Mouse (Mus musculus) heart, adult 2 months (tissue): ENCODE results near the gene Pithd1.

Experiments
- CTCF ChIP-seq: fragments of 200-600 bp; IDR thresholded peaks from 2 replicates; pipeline ENCODE4 v1.8.1; 2022; ENCODE audit warnings: antibody characterized with exemption, mild to moderate bottlenecking, moderate library complexity
- POLR2A ChIP-seq: fragments of 200-500 bp; IDR thresholded peaks from 2 replicates; pipeline ENCODE4 v1.6.1; 2011; ENCODE audit warnings: mild to moderate bottlenecking, low read depth, low read length, control low read depth; ENCODE audit not compliant: insufficient read depth

- TF ChIP-seq CTCF (no peak), POLR2A (no peak)
These were observed 46.2 kb upstream of the Pithd1 start for GRCm38 (mm10) chr4:136033231-136033630.
